Mouse (Mus musculus) E14TG2a.4 (cell line): ENCODE data around the gene 6330403K07Rik.

Experiments
- H3K27me3 ChIP-seq: 2 replicates; pipeline ENCODE4 v1.6.1; 2014; ENCODE audit warnings: low read length, control low read depth; ENCODE audit not compliant: insufficient read depth
- H3K36me3 ChIP-seq: 2 replicates; pipeline ENCODE4 v1.6.1; 2014; ENCODE audit warnings: low read length, control low read depth; ENCODE audit not compliant: insufficient read depth
- H3K4me1 ChIP-seq: replicated peaks from 2 replicates; pipeline ENCODE4 v1.6.1; 2014; ENCODE audit warnings: low read depth, low read length, control low read depth
- H3K4me3 ChIP-seq: replicated peaks from 2 replicates; pipeline ENCODE4 v1.5.1; 2014; ENCODE audit warnings: mild to moderate bottlenecking, low read length
- H3K9me3 ChIP-seq: 2 replicates; pipeline ENCODE4 v1.6.1; 2014; ENCODE audit warnings: low read length, control low read depth
- CTCF ChIP-seq: conservative IDR thresholded peaks from 2 replicates; pipeline ENCODE4 v1.5.1; 2014; ENCODE audit warnings: low read length
- NANOG ChIP-seq: IDR thresholded peaks from 2 replicates; pipeline ENCODE4 v1.6.1; 2014; ENCODE audit warnings: borderline replicate concordance, low read length, mixed read lengths
- POU5F1 ChIP-seq: IDR thresholded peaks from 2 replicates; pipeline ENCODE4 v1.6.1; 2014; ENCODE audit warnings: low read length, borderline replicate concordance

The 6330403K07Rik gene

DNA sequence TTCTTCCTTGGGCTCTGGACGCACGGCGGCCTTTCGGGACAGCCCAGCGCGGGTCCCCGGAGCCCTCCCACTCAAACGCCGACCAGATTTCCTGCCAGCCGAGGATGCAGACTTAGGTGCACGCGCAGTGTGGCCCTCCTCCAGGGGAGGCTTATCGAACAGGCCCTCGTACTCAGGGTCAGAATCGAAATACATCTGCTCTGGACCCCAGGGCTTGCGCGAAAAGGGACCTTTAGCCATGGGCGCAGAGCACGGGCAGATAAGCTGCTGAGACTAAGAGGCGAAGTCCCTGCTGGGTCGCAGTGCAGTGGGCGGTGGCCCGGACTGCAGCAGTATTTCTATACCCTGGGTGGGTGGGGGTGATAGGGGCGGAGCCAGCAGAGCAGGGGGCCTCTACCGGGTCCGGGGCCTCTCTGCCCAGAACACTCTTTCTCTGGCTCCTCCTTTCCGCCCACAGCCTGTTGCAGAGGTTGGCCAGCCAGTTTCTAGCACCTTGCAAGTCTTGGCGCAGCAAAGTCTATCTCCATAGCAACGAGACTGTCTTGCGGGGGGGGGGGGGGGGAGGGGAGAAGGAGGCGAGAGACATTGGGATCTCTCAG lies at the start of gene 6330403K07Rik:
TSS of gene 6330403K07Rik (minus strand) at position 351 of the 599 bp plus-strand sequence.
- peaks cover 2% of the 10 kb centered on the region for H3K36me3 ChIP-seq
- no peaks in the 10 kb centered on the region for H3K9me3 ChIP-seq
- TF ChIP-seq NANOG (no peak), CTCF (no peak), POU5F1 (no peak)
- peak within 1 kb of the TSS; percentile 78 for H3K4me3 ChIP-seq
- H3K4me1 ChIP-seq, result peaks cover 25% of the 10 kb centered on the region
- peaks cover 34% of the 10 kb centered on the region for H3K27me3 ChIP-seq

DNA sequence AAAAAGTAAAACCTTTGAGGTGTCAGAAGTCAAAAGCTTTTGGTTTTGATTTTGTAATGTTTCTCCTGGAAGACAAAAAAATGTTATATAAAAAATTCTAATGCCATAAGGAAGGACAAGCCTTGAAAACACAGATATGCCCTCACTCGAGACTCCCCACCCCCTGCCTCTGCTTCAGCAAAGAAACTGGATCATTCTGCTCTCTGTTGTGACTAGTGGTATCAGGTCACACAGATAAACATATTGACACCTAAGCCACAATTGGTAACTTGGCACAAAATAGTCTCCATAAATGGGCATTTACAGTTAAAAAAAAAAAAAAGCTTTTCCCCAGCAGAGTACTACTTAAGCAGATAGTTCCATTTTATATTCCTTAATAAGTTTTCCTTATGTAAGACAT lies 43.0 kb upstream of the 6330403K07Rik start:
- Histone ChIP-seq H3K27me3 (no peaks in the 10 kb centered on the region), H3K4me1 (no peaks in the 10 kb centered on the region), H3K4me3 (no peak overlapping the region), H3K36me3 (no peaks in the 10 kb centered on the region), H3K9me3 (peaks cover 67% of the 10 kb centered on the region)
- TF ChIP-seq NANOG (no peak), POU5F1 (no peak)

DNA sequence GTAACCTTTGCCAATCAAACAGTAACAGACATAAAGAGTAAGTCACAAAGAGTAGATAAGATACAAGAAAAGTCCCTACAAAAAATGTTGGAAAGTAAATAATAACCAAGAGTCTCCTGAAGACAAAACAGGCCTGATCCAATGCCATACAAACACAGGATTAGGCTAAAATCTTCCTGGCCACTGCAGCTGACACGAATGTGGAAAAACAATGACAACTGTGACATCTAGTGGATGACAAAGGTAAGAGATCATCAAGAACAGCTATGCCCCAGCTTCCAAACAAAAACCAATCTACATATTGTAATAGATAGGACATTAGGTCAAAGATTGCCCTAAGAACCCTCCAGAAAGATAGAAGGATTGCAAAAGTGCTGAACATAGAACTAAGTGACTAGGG lies 19.2 kb upstream of the 6330403K07Rik start:
- Histone ChIP-seq H3K9me3 (peaks cover 6% of the 10 kb centered on the region), H3K4me1 (no peaks in the 10 kb centered on the region), H3K27me3 (no peaks in the 10 kb centered on the region), H3K4me3 (no peak overlapping the region), H3K36me3 (no peaks in the 10 kb centered on the region)
- TF ChIP-seq NANOG (no peak), POU5F1 (no peak), CTCF (no peak)

DNA sequence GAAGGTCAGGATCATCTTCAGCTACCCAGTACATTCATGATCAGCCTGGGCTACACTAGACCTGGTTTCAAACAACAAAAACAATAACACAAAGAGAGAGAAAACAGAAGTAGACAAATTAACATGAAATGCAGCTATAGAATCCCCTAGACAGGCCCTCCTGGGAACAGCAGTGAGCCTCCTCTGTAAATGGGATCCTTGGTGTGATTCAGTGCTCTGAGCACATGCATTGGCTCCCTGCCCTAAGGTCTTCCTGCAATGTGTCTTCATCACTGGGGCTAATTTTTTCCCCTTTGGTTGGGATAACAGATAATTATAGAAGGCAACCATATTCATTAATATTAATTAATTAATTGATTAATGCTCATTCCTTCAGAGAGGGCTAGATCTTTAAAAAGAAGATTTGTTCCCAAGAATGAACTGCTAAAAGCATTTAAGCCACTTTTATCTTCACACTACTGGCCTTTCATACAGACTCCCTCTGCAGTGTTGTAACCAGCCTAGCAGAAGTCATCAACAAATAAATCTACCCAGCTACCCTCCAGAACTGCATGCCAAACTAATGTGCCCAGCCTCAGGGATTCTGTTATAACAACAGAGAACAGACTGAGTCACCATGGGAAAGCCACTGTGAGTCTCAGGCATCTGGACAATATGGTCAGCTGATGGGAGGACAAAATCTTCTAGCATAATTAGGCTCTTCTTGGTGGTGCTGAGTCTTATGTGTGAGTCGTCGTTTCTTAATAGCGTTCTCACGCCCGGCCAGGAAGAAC lies 6.4 kb upstream of the 6330403K07Rik start:
- TF ChIP-seq NANOG (no peak), CTCF (no peak), POU5F1 (no peak)
- H3K9me3 ChIP-seq, result peaks cover 11% of the 10 kb centered on the region

DNA sequence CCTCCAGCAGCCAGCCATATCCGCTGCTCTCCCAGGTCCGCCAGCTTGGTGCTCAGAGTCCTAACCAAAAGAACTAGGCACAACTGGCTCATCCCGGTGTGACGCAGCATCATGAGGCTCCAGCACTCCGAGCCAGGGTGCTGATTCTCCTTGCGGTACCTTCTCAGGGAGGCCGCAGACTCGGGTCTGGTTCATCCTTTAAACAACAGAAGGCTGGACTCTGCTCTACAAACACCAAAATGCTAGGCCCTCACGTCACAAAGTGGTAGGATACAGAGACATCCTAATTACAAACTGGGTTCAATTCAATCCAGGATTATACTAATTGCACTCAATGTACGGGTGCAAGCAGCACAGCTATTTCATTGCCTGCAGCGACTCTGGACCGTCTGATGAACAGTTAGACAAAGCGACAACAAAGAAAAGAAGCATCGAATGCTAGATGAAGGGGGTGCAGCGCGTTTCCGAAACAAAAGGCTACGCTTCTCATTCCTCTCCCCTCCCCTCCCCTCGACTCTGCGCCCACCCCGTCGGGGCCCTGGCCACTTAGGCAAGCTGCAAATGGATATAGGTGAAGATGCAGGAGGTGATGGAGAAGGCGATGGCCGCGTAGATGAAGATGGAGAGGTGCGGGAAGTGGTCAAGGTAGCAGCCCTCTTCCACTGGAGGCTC lies 686 bp downstream of the 6330403K07Rik start:
- no peak for TF ChIP-seq POU5F1
- no peak for TF ChIP-seq NANOG
- TF ChIP-seq CTCF, result no peak

More for the DNA sequence above, 6.4 kb upstream of the 6330403K07Rik start:
- Histone ChIP-seq H3K36me3 (no peaks in the 10 kb centered on the region), H3K4me1 (no peaks in the 10 kb centered on the region), H3K27me3 (peaks cover 5% of the 10 kb centered on the region; the same call in 1 of the 2 replicates), H3K4me3 (no peak overlapping the region)

DNA sequence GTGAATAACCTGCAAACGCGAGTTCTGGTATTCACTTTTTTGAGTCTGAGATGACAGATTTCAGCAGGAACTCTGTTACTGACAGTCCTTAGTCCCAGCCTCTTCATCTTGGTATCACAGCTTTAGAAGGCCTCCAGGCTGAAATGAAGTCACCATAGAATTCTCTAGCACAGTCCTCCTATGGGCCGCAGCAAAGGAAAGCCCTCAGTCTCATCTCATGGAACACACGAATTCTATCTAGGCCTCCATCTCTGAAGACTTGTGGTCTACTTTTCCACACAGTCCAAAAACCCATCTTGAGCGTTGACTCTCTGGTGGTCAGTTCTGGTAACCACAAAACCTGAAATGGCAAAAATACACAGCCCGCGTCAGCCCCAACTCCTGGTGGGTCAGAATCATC lies 1.2 kb downstream of the 6330403K07Rik start:
- H3K36me3 ChIP-seq, result peaks cover 14% of the 10 kb centered on the region
- peak overlapping the region; percentile 78 for H3K4me3 ChIP-seq
- peaks cover 34% of the 10 kb centered on the region for H3K27me3 ChIP-seq
- TF ChIP-seq CTCF, result no peak
- no peak for TF ChIP-seq NANOG
- TF ChIP-seq POU5F1, result no peak
- peaks cover 36% of the 10 kb centered on the region for H3K4me1 ChIP-seq
- H3K9me3 ChIP-seq, result no peaks in the 10 kb centered on the region

More for the DNA sequence above, 686 bp downstream of the 6330403K07Rik start:
- peaks cover 34% of the 10 kb centered on the region for H3K27me3 ChIP-seq
- H3K36me3 ChIP-seq, result peaks cover 9% of the 10 kb centered on the region
- no peaks in the 10 kb centered on the region for H3K9me3 ChIP-seq
- H3K4me1 ChIP-seq, result peaks cover 31% of the 10 kb centered on the region
- H3K4me3 ChIP-seq, result peak overlapping the region; percentile 78

DNA sequence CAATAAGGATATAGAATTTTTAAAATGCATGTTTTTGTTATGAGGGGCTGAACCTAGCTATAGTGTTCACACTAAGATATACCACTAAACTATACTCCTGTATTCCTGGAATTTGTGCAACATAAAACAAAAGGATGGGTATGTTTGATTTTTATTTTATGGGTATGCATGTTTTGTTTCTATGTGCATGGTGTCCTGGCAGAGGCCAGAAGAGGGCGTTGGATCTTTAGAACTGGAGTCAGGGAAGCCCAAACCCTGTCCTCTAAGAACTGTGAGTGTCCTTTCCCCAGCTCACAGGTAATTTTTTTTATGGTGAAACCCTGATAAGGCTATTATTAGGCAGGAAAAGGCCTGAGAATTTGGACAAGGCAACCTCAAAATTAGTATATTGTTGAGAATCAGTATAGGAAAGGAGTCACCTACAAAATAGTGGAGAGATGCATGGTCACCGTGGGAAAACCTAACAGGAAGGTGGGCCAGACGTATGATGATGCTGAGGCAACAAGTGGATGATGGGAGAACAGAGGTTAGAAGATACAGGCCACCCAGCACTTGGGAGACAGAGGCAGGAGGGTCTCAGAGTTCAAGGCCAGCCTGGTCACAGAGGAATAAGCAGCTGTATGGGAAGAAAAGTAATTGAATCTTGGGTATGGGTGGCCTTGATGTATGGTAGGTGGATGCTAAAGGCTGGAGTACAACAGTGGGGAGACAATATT lies 3.8 kb downstream of the 6330403K07Rik start:
- Histone ChIP-seq H3K4me1 (peaks cover 36% of the 10 kb centered on the region), H3K9me3 (no peaks in the 10 kb centered on the region), H3K4me3 (no peak overlapping the region), H3K36me3 (peaks cover 39% of the 10 kb centered on the region), H3K27me3 (peaks cover 30% of the 10 kb centered on the region)
- TF ChIP-seq CTCF (no peak), POU5F1 (no peak)

DNA sequence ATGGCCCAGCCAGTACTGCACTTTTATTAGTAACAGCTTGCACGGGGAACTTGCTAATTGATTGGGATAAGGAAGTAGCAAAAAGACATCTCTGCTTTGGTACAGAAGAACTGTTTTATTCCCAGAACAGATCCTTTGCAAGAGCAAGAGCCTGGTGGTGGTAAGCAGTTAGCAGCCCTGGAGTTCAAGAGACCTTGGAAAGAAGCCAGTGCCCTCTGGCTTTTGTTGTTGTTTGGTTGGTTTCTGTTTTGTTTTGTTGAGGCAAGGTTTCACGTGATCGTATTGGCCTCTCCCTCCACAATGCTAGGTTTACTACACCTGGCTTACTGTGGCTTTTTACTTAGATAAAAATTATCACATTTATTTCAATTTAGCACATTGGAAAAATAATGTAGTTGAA lies 5.0 kb downstream of the 6330403K07Rik start:
- TF ChIP-seq CTCF, result no peak
- no peak for TF ChIP-seq NANOG
- no peak for TF ChIP-seq POU5F1

More for the DNA sequence above, 5.0 kb downstream of the 6330403K07Rik start:
- Histone ChIP-seq H3K27me3 (peaks cover 26% of the 10 kb centered on the region), H3K36me3 (peaks cover 51% of the 10 kb centered on the region), H3K4me1 (peaks cover 34% of the 10 kb centered on the region), H3K9me3 (no peaks in the 10 kb centered on the region), H3K4me3 (no peak overlapping the region)
